Mouse (Mus musculus) mouse embryonic stem cell (cell line): ENCODE measurements around the gene Alpk3.

Source experiments
- in situ Hi-C, 2 experiments: fragments of 300-500 bp; cut with MboI; formaldehyde crosslinking; loops; 1 replicate in 1 of 2; 3 replicates in 1 of 2; pipeline ENCODE4 v1.14.3; 2019 to 2020; ENCODE audit warnings: low sequenced_read_pairs in 2 of 2, low pct_unique_long_range_greater_than_20kb in 1 of 2, mixed read lengths in 1 of 2; ENCODE audit not compliant: unreplicated experiment in 1 of 2

Alpk3 gene

DNA sequence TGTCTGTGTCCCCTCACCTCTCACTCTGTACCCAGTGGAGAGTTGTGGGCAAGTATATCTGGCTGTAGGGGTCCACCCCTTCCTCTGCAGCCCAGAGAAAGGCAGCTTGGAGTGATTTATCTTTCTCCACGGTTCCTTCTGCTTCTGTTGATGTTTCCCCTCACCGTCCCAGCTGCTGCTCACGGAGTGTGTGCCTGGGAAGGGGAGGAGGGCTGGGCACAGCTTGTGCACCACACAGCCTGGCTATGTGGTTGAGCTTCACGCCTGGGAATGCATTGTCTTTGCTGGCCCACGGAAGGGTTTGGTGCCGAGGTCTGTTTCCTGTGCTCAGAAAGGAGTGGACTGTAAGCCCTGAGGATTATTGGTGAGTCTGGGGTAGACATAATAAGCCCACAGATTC, 9.3 kb downstream of the Alpk3 start:
- in situ Hi-C loops, result loop anchor here (10.0 kb wide), 1 partner anchor 182 kb away; no protein-coding TSS in a partner anchor

GRCm38 (mm10) chr7:81072463-81072862, 15.1 kb downstream of the Alpk3 start:
- in situ Hi-C loops, result loop anchor here in 1 of 2 experiments (10.0 kb wide), 1 partner anchor 82 kb away; no protein-coding TSS in a partner anchor

DNA sequence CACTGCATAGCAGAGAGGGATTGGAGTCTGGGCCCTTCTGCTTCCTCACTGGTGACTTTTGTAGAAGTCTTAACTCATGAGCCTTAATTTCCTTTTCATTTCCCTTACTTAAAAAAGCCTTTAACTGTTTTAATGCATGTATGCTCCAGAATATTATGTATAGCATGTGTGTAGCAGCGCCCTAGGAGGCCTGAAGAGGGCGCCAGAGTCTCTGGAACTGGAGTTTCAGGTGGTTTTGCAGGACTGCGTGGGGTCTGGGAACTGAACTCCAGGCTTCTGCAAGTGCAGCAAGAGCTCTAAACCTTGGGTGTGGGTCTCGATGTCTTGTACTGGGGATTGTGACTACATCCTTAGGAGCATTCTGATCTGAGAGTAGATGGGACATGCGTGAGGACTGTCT, 15.9 kb downstream of the Alpk3 start:
- in situ Hi-C loops, result loop anchor here in 1 of 2 experiments (10.0 kb wide), 1 partner anchor 82 kb away; no protein-coding TSS in a partner anchor

GRCm38 (mm10) chr7:81074546-81074945, 17.1 kb downstream of the Alpk3 start:
- in situ Hi-C loops, result loop anchor here in 1 of 2 experiments (10.0 kb wide), 1 partner anchor 80 kb away; no protein-coding TSS in a partner anchor

GRCm38 (mm10) chr7:81075299-81075698, 17.9 kb downstream of the Alpk3 start:
- in situ Hi-C loops, result loop anchor here (5.0 to 10.0 kb wide), 2 partner anchors 77 to 80 kb away; no protein-coding TSS in a partner anchor

DNA sequence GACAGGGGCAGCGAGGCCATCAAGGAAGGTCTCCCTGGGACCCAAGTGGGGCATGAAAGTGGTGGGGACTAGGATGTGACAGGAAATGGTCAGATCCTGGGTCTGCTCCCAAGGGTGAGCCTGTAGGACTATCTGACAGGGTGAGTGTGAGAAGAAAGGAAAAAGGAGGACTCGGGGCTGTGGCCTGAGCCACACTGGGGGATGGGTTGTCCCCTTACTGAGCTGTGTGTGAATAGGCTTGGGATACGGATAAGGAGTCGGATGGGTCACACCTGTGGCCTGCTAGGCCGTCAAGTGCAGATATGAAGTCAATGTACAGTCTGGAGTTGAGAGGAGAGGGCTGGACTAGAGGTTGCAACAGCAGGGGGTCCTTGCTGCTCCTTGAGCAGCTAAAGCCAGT, 18.3 kb downstream of the Alpk3 start:
- in situ Hi-C loops, result loop anchor here (5.0 to 10.0 kb wide), 2 partner anchors 77 to 79 kb away; no protein-coding TSS in a partner anchor

GRCm38 (mm10) chr7:81077009-81077408, 19.6 kb downstream of the Alpk3 start:
- in situ Hi-C loops, result loop anchor here (5.0 to 10.0 kb wide), 2 partner anchors 75 to 78 kb away; no protein-coding TSS in a partner anchor

GRCm38 (mm10) chr7:81078740-81079139, 21.3 kb downstream of the Alpk3 start:
- in situ Hi-C loops, result loop anchor here (5.0 to 10.0 kb wide), 2 partner anchors 74 to 76 kb away; no protein-coding TSS in a partner anchor

DNA sequence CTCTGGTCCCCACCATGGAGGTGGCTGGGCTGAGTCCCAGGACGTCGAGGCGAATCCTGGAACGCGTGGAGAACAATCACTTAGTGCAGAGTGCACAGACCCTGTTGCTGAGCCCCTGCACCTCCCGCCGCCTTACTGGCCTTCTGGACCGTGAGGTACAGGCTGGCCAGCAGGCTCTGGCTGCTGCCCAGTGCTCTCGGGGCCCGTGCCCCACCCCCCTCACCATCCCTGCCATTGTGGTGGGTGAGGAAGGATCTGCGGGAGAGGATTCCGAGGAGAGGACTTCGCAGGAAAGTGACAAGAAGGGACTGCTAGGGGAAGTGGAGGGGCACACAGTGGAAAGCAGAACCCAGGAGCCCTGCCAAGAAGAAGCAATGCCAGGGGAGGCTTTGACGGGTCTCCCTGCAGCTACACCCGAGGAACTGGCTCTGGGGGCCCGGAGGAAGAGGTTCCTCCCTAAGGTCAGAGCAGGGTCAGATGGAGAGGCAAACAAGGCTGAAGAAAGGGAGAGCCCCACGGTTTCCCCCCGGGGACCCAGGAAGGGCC, 36.1 kb downstream of the Alpk3 start:
- in situ Hi-C loops, result no loop called here

GRCm38 (mm10) chr7:81094104-81094757, 36.8 kb downstream of the Alpk3 start:
- in situ Hi-C loops, result no loop called here

GRCm38 (mm10) chr7:81100341-81100740, 42.9 kb downstream of the Alpk3 start:
- in situ Hi-C loops, result no loop called here

GRCm38 (mm10) chr7:81102854-81103253, 45.5 kb downstream of the Alpk3 start:
- in situ Hi-C loops, result no loop called here

GRCm38 (mm10) chr7:81105525-81105924, 48.1 kb downstream of the Alpk3 start:
- in situ Hi-C loops, result no loop called here

- in situ Hi-C loops, result no loop called here
These were observed 50.8 kb downstream of the Alpk3 start for GRCm38 (mm10) chr7:81108226-81108625.

GRCm38 (mm10) chr7:81109717-81110651, 52.6 kb downstream of the Alpk3 start:
- in situ Hi-C loops, result no loop called here

- in situ Hi-C loops, result no loop called here
These were observed 53.4 kb downstream of the Alpk3 start for GRCm38 (mm10) chr7:81110791-81111190.

GRCm38 (mm10) chr7:81111729-81112128, 54.3 kb downstream of the Alpk3 start:
- in situ Hi-C loops, result no loop called here

DNA sequence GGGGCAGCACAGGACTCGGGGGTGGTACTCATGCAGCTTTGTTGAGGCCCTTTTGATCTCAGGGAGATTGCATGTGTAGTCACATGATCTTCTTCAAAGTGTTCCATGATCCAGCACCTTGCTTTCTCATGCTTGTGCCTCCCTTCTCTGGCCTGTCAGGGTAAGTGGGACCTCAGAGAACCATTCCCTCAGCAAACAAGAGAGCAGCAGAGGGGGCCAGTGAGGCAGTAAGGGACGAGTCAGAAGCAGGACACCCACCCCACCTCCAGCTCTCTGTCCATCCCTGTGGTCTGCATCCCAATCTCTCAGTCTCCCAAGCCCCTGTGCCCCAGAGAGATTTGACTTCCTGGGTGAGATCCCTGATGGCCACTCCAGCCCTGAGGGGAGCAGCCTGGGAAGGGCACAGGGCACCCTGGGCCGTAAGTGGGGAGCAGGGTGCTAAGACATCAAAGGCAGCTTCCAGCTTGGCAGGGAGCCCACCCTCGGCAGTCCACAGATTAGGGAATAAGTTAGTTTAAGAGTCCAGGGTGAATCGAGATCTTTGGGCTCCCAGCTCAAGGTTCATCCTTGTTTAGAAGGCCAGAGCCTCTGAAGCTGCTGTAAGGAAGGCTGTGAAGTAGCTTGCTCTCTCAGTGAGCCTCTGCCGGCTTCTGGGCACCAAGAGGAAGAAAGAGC, 55.4 kb downstream of the Alpk3 start:
- in situ Hi-C loops, result no loop called here
